Mouse (Mus musculus) cortical plate, adult 2 months (tissue): Measurements from ENCODE around the gene Pfn1.

ENCODE experiments used
- CTCF ChIP-seq: fragments of 200-500 bp; IDR thresholded peaks from 2 replicates; pipeline ENCODE4 v1.5.1; 2011; ENCODE audit warnings: mild to moderate bottlenecking, control low read depth, low read length; ENCODE audit not compliant: insufficient read depth; ENCODE audit errors: extremely low read depth
- POLR2A ChIP-seq: fragments of 200-500 bp; IDR thresholded peaks from 2 replicates; pipeline ENCODE4 v1.6.1; 2011; ENCODE audit warnings: mild to moderate bottlenecking, low read length, control low read depth; ENCODE audit not compliant: insufficient read depth; ENCODE audit errors: extremely low read depth

- no peak for TF ChIP-seq POLR2A
- TF ChIP-seq CTCF, result no peak
Observed at GRCm38 (mm10) chr11:70626877-70627276, 27.6 kb downstream of the Pfn1 start.
